Mouse (Mus musculus) stomach, embryonic 16.5 days (tissue): ENCODE data around the gene Strip2. TPM values are rescaled to one million over a fixed set of nuclear protein-coding genes. Genes with fewer than 3 reads are reported as not detected.
A peak's percentile ranks its signal among the peaks of the same experiment; 100 is the strongest.

ENCODE experiments used
- ATAC-seq: fragments of 200-750 bp; cut with Nextera tagmentation; 2 replicates; pipeline ENCODE4 v1.8.0; 2017; ENCODE audit warnings: moderate number of reproducible peaks, moderate TSS enrichment; ENCODE audit not compliant: insufficient read depth, low FRiP score
- H3K27ac ChIP-seq: fragments of 300-500 bp; sonication (generic); 2 replicates; pipeline ENCODE4 v1.5.1; 2014; ENCODE audit warnings: low read length
- H3K27me3 ChIP-seq: fragments of 300-500 bp; sonication (generic); 2 replicates; pipeline ENCODE4 v1.6.1; 2014; ENCODE audit warnings: low read length, control low read depth, mixed read lengths; ENCODE audit not compliant: control insufficient read depth, insufficient read depth
- H3K36me3 ChIP-seq: fragments of 300-500 bp; sonication (generic); 2 replicates; pipeline ENCODE4 v1.6.1; 2014; ENCODE audit warnings: low read length; ENCODE audit not compliant: control insufficient read depth, insufficient read depth
- H3K4me1 ChIP-seq: fragments of 300-500 bp; sonication (generic); 2 replicates; pipeline ENCODE4 v1.6.1; 2014; ENCODE audit warnings: low read length, control low read depth, mixed read lengths; ENCODE audit not compliant: control insufficient read depth, insufficient read depth
- H3K4me2 ChIP-seq: fragments of 300-500 bp; sonication (generic); 2 replicates; pipeline ENCODE4 v1.6.1; 2014; ENCODE audit warnings: low read depth, low read length, mixed read lengths
- H3K4me3 ChIP-seq: fragments of 300-500 bp; sonication (generic); replicated peaks from 2 replicates; pipeline ENCODE4 v1.5.1; 2014; ENCODE audit warnings: mild to moderate bottlenecking, low read length
- H3K9ac ChIP-seq: fragments of 300-500 bp; sonication (generic); 2 replicates; pipeline ENCODE4 v1.6.1; 2014; ENCODE audit warnings: low read length
- H3K9me3 ChIP-seq: fragments of 300-500 bp; sonication (generic); replicated peaks from 2 replicates; pipeline ENCODE4 v1.6.1; 2016; ENCODE audit warnings: low read length, control low read depth; ENCODE audit not compliant: control insufficient read depth
- WGBS: fragments of 180-500 bp; shearing (Covaris S2); extraction: QIAGEN DNeasy Blood & Tissue Kit; methylation state at CpG from one replicate; pipeline ENCODE4 v1.1.7; 2014; 5-methylcytosine and 5-hydroxymethylcytosine counted together
- polyA plus RNA-seq: library from polyadenylated mRNA; unstranded; fragments of >200 nt; fragmentation: Nextera tagmentation; extraction: Ambion mirVana; gene quantifications from 2 replicates; pipeline ENCODE4 v1.2.1, GENCODE M21; 2015

Strip2 gene
- 0.37 and 0.51 TPM in 2 replicates for polyA plus RNA-seq

DNA sequence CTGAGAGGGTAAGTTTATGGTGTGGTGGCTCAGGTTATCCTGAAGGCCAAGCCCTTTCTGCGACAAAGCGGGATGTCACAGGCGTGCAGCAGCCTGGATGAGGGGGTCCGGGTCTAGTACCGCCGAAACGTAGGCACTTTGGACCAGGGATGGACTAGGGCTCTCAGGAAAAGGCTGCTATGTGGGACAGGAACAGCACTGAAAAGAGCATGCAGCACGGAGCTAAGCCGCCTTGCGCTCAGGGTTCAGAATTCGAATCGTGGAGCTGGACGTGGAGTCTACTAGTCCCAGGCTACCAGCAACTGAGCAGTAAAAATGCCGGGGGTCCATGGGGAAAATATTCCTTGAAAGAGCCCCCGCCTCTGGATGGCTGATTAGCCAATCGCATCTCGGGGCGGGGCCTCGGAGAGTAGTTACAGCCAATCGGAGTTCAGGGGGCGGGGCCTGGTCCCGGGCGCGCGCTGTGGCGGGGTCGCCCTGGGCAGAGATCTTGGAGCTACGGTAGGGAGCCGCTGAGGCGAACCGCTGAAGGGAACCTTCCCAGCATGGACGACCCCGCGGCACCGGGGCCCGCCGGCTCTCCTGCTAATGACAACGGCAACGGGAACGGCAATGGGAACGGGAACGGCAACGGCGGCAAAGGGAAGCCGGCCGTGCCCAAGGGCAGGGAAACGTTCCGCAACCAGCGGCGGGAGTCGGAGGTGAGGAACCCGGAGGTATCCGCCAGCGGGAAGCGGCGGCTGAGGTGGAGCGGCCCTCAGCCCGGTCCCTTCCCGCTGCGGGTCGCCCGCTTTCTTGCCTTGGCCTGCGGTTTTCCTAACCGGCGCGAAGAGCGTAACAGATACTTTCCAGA is at the start of gene Strip2:
TSS of gene Strip2 (plus strand) at position 483 of the 853 bp plus-strand sequence.
- under 1% methylated on average over 67 of the region's 67 CpGs for WGBS
- Histone ChIP-seq H3K4me2 (peak within 1 kb of the TSS; percentile 97), H3K27ac (no peak within 1 kb of the TSS), H3K9ac (peak within 1 kb of the TSS; percentile 69), H3K4me1 (no peaks in the 10 kb centered on the region), H3K36me3 (no peaks in the 10 kb centered on the region), H3K27me3 (peaks cover 7% of the 10 kb centered on the region), H3K4me3 (peak within 1 kb of the TSS; percentile 70), H3K9me3 (no peaks in the 10 kb centered on the region)
- peak; percentile 99 for ATAC-seq

- H3K9me3 ChIP-seq: no peaks in the 10 kb centered on the region
- ATAC-seq: no peak
- no peaks in the 10 kb centered on the region for H3K4me1 ChIP-seq
- H3K27ac ChIP-seq: no peak overlapping the region
- H3K27me3 ChIP-seq: no peaks in the 10 kb centered on the region
- H3K9ac ChIP-seq: no peak overlapping the region
- no peak overlapping the region for H3K4me3 ChIP-seq
- no peaks in the 10 kb centered on the region for H3K36me3 ChIP-seq
- H3K4me2 ChIP-seq: no peak overlapping the region
- WGBS: 78% methylated on average over 2 of the region's 2 CpGs
Measured at GRCm38 (mm10) chr6:29868341-29868895, 48.4 kb upstream of the Strip2 start.

GRCm38 (mm10) chr6:29873654-29874053 is 43.2 kb upstream of the Strip2 start:
- H3K9me3 ChIP-seq: no peaks in the 10 kb centered on the region
- no peak overlapping the region for H3K4me3 ChIP-seq
- H3K36me3 ChIP-seq: no peaks in the 10 kb centered on the region
- H3K9ac ChIP-seq: no peak overlapping the region
- 73% methylated on average over 2 of the region's 2 CpGs for WGBS
- ATAC-seq: no peak
- no peaks in the 10 kb centered on the region for H3K27me3 ChIP-seq
- no peak overlapping the region for H3K27ac ChIP-seq
- H3K4me1 ChIP-seq: no peaks in the 10 kb centered on the region
- H3K4me2 ChIP-seq: no peak overlapping the region

GRCm38 (mm10) chr6:29875576-29875975 is 41.2 kb upstream of the Strip2 start:
- no peaks in the 10 kb centered on the region for H3K9me3 ChIP-seq
- no peaks in the 10 kb centered on the region for H3K36me3 ChIP-seq
- ATAC-seq: no peak
- H3K4me1 ChIP-seq: no peaks in the 10 kb centered on the region
- H3K9ac ChIP-seq: no peak overlapping the region
- no peak overlapping the region for H3K4me3 ChIP-seq
- WGBS: 85% methylated on average over 5 of the region's 5 CpGs
- H3K27ac ChIP-seq: no peak overlapping the region
- no peak overlapping the region for H3K4me2 ChIP-seq
- H3K27me3 ChIP-seq: no peaks in the 10 kb centered on the region

DNA sequence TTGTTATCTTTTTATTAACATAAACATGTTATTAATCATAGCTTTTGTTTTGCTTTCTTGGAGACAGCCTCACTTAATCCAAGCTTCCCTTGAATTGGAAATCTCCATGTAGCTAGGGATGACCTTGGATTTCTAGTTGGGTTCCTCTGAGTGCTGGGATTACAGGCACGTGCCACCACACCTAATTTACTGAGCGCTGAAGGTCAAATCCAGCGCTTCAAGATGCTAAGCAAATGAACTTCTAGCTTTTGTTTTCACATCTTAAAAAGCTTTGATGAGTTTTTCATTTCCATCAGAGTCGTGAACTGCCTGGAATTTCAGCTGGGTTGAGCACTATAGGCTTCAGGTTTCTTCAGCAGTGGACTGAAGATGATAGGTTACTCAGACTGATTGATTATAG is 40.0 kb upstream of the Strip2 start:
- H3K4me3 ChIP-seq: no peak overlapping the region
- H3K36me3 ChIP-seq: no peaks in the 10 kb centered on the region
- H3K27me3 ChIP-seq: no peaks in the 10 kb centered on the region
- no peaks in the 10 kb centered on the region for H3K9me3 ChIP-seq
- no peak overlapping the region for H3K27ac ChIP-seq
- no peak overlapping the region for H3K9ac ChIP-seq
- WGBS: 70% methylated on average over 4 of the region's 4 CpGs
- no peak overlapping the region for H3K4me2 ChIP-seq
- H3K4me1 ChIP-seq: no peaks in the 10 kb centered on the region
- no peak for ATAC-seq

DNA sequence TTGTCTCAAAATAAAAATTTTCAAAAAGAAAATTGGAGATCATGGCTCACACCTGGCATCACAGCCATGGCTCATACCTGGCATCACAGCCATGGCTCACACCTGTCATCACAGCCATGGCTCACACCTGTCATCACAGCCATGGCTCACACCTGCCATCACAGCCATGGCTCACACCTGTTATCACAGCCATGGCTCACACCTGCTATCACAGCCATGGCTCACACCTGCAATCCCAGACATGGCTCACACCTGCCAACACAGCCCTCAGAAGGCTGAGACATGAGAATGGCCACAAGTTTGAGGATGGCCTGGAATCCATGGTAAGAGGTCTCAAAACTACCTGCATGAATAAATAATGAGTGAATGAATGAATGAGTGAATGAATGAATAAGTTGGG is 37.2 kb upstream of the Strip2 start:
- ATAC-seq: no peak
- Histone ChIP-seq H3K27me3 (no peaks in the 10 kb centered on the region), H3K9ac (no peak overlapping the region), H3K36me3 (no peaks in the 10 kb centered on the region), H3K27ac (no peak overlapping the region), H3K4me2 (no peak overlapping the region), H3K4me1 (no peaks in the 10 kb centered on the region), H3K4me3 (no peak overlapping the region), H3K9me3 (no peaks in the 10 kb centered on the region)

DNA sequence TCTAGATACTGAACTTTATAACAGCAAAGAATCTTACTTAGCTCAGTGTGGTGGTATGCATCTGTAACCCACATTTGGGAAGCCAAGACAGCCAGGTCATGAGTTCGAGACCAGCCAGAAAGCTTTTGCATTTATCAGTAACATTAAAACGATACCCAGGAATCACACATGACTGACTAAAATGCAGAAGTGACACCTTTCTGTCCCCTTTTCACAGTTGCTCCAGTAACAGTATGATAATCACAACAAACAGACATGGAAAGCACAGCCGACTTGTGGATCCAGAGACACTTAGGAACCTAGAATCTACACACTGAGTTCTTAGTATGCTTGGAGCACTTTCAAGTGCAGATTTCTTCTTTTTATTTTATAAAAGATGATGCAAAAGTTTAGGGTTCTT is 36.0 kb upstream of the Strip2 start:
- ATAC-seq: no peak
- no peak overlapping the region for H3K9ac ChIP-seq
- H3K36me3 ChIP-seq: no peaks in the 10 kb centered on the region

GRCm38 (mm10) chr6:29881936-29882335 is 34.9 kb upstream of the Strip2 start:
- Histone ChIP-seq H3K4me2 (no peak overlapping the region), H3K9me3 (no peaks in the 10 kb centered on the region), H3K27me3 (no peaks in the 10 kb centered on the region), H3K36me3 (no peaks in the 10 kb centered on the region), H3K4me1 (no peaks in the 10 kb centered on the region), H3K27ac (no peak overlapping the region), H3K9ac (no peak overlapping the region), H3K4me3 (no peak overlapping the region)
- no peak for ATAC-seq
- 77% methylated on average over 2 of the region's 2 CpGs for WGBS

More for the DNA sequence above, 36.0 kb upstream of the Strip2 start:
- Histone ChIP-seq H3K4me2 (no peak overlapping the region), H3K9me3 (no peaks in the 10 kb centered on the region), H3K27ac (no peak overlapping the region), H3K4me3 (no peak overlapping the region), H3K27me3 (no peaks in the 10 kb centered on the region), H3K4me1 (no peaks in the 10 kb centered on the region)
- 93% methylated on average over 3 of the region's 3 CpGs for WGBS

DNA sequence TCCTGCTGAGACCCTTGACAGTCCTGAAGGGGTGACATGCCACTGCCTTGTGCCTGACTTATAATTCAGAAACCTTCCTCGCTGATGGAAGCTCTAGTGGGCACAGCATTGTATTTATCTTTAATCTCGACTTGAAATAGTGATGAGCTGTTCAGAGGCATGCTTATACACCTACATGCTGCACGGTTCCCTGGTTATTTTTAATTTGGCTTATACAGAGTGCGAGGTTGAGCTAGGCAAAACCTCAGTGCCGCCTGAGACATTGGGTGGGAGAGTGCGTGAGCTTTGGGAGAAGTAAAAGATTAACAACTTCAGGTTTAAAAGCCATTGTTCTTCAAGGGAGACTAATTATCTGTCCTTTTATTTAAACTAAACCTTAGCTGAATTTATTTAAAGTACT is 33.9 kb upstream of the Strip2 start:
- Histone ChIP-seq H3K27me3 (no peaks in the 10 kb centered on the region), H3K4me3 (no peak overlapping the region), H3K9me3 (no peaks in the 10 kb centered on the region), H3K4me2 (no peak overlapping the region), H3K27ac (no peak overlapping the region), H3K4me1 (no peaks in the 10 kb centered on the region), H3K36me3 (no peaks in the 10 kb centered on the region), H3K9ac (no peak overlapping the region)
- 76% methylated on average over 6 of the region's 6 CpGs for WGBS
- no peak for ATAC-seq
